Comparison of ENCODE assay signal across 8 mouse cellular contexts in the genomic region with DNA sequence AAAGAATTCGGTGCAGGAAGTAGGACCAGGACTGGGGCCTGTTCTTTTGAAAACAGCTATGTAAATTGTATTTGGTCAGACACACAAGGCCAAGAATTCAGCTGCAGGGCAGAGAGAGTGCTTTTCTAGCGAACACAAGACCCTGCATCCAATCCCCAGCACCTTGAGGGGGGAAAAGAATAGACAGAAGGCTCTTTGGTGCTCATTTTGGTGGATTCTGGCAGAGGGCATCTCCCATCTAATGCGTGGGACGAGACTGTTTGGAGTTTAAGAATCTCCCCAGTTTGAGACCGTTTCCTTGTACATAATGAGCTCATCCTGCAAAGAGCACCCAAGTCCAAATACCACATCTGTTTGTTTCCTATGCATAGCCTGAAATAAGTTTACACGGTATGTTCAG. TPM values are rescaled to one million over a fixed set of nuclear protein-coding genes. Genes with fewer than 3 reads are reported as not detected.
A peak's percentile ranks its signal among the peaks of the same experiment; 100 is the strongest.
DNase-seq lines count a peak whose midpoint lies in the region; ATAC-seq lines count a peak whose summit lies in the region.

No protein-coding gene starts in this region.

- ATAC-seq in kidney, embryonic 16.5 days (ENCODE audit: low FRiP score, low TSS enrichment): no peak
- ATAC-seq in embryonic facial prominence, embryonic 13.5 days (ENCODE audit: insufficient number of reproducible peaks, insufficient read depth, low FRiP score, low TSS enrichment, low read depth): no peak
- ATAC-seq in intestine, embryonic 14.5 days (replicated peaks; ENCODE audit: low FRiP score, low TSS enrichment, low read depth): no peak
- ATAC-seq in midbrain, embryonic 15.5 days (replicated peaks): no peak

- H3K36me3 ChIP-seq in kidney, embryonic 16.5 days (ENCODE audit: insufficient read depth, low read length): no peaks in the 10 kb centered on the region
- H3K36me3 ChIP-seq in embryonic facial prominence, embryonic 13.5 days: no peaks in the 10 kb centered on the region
- no peaks in the 10 kb centered on the region for H3K36me3 ChIP-seq in intestine, embryonic 14.5 days (ENCODE audit: control insufficient read depth, insufficient read depth, low read length)
- H3K36me3 ChIP-seq in midbrain, embryonic 15.5 days (replicated peaks): no peaks in the 10 kb centered on the region

- H3K9ac ChIP-seq in kidney, embryonic 16.5 days (replicated peaks; ENCODE audit: low read length): 0 out of 2 replicates have a peak overlapping the region, but pooled peaks have one; percentile 3
- H3K9ac ChIP-seq in embryonic facial prominence, embryonic 13.5 days: no peak overlapping the region
- H3K9ac ChIP-seq in intestine, embryonic 14.5 days (ENCODE audit: low read length): no peak overlapping the region
- no peak overlapping the region for H3K9ac ChIP-seq in midbrain, embryonic 15.5 days

- H3K27ac ChIP-seq in kidney, embryonic 16.5 days (ENCODE audit: low read length): peak overlapping the region; percentile 68; the same call in 1 of the 2 replicates
- H3K27ac ChIP-seq in embryonic facial prominence, embryonic 13.5 days: peak overlapping the region; percentile 76
- peak overlapping the region; percentile 62 for H3K27ac ChIP-seq in intestine, embryonic 14.5 days (ENCODE audit: low read depth)
- H3K27ac ChIP-seq in midbrain, embryonic 15.5 days: peak overlapping the region; percentile 59

- no peaks in the 10 kb centered on the region for H3K27me3 ChIP-seq in kidney, embryonic 16.5 days (ENCODE audit: insufficient read depth, low read length)
- no peaks in the 10 kb centered on the region; the same call in 1 of the 2 replicates for H3K27me3 ChIP-seq in embryonic facial prominence, embryonic 13.5 days
- H3K27me3 ChIP-seq in intestine, embryonic 14.5 days (replicated peaks; ENCODE audit: control insufficient read depth, insufficient read depth, low read length): no peaks in the 10 kb centered on the region
- H3K27me3 ChIP-seq in midbrain, embryonic 15.5 days (replicated peaks): no peaks in the 10 kb centered on the region; the same call in 1 of the 2 replicates

- no peak for DNase-seq in kidney, adult 18-20 months
- no peak for DNase-seq in intestine, embryonic 14.5 days (ENCODE audit: low spot score)
- DNase-seq in gastrocnemius, adult 8-10 months (ENCODE audit: low spot score in 2 of 2): no peak
- DNase-seq in adrenal gland, postnatal 4 days (ENCODE audit: low spot score in 2 of 2): no peak
- DNase-seq in retina, postnatal 1 day: no peak

- H3K4me2 ChIP-seq in kidney, embryonic 16.5 days (replicated peaks; ENCODE audit: low read depth, low read length): no peak overlapping the region
- H3K4me2 ChIP-seq in embryonic facial prominence, embryonic 13.5 days: peak overlapping the region; percentile 40; the same call in 1 of the 2 replicates
- peak overlapping the region; percentile 22 for H3K4me2 ChIP-seq in intestine, embryonic 14.5 days (ENCODE audit: low read length)
- H3K4me2 ChIP-seq in midbrain, embryonic 15.5 days: no peak overlapping the region

- H3K4me1 ChIP-seq in kidney, embryonic 16.5 days (ENCODE audit: insufficient read depth, low read length): peaks cover 33% of the 10 kb centered on the region
- H3K4me1 ChIP-seq in embryonic facial prominence, embryonic 13.5 days: peaks cover 48% of the 10 kb centered on the region
- peaks cover 36% of the 10 kb centered on the region for H3K4me1 ChIP-seq in intestine, embryonic 14.5 days (replicated peaks; ENCODE audit: control insufficient read depth, insufficient read depth, low read length)
- H3K4me1 ChIP-seq in midbrain, embryonic 15.5 days: peaks cover 18% of the 10 kb centered on the region

- WGBS in kidney, embryonic 16.5 days: 74% methylated on average over 6 of the region's 6 CpGs
- 30% methylated on average over 6 of the region's 6 CpGs for WGBS in embryonic facial prominence, embryonic 13.5 days
- WGBS in intestine, embryonic 14.5 days: 50% methylated on average over 6 of the region's 6 CpGs
- WGBS in midbrain, embryonic 15.5 days: 56% methylated on average over 6 of the region's 6 CpGs

- H3K4me3 ChIP-seq in kidney, embryonic 16.5 days (ENCODE audit: low read length): no peak overlapping the region
- no peak overlapping the region for H3K4me3 ChIP-seq in embryonic facial prominence, embryonic 13.5 days
- no peak overlapping the region for H3K4me3 ChIP-seq in intestine, embryonic 14.5 days (ENCODE audit: low read depth, low read length)
- no peak overlapping the region for H3K4me3 ChIP-seq in midbrain, embryonic 15.5 days

- no peaks in the 10 kb centered on the region for H3K9me3 ChIP-seq in kidney, embryonic 16.5 days (ENCODE audit: low read length)
- no peaks in the 10 kb centered on the region for H3K9me3 ChIP-seq in embryonic facial prominence, embryonic 13.5 days
- 0 out of 2 replicates have a peak, but pooled peaks cover 2% of the 10 kb centered on the region for H3K9me3 ChIP-seq in intestine, embryonic 14.5 days (ENCODE audit: control insufficient read depth, low read length)
- H3K9me3 ChIP-seq in midbrain, embryonic 15.5 days: no peaks in the 10 kb centered on the region

RNA-seq across cellular contexts. Expression of a gene that starts 28.6 kb away (rescaled TPM):
- 0.42 TPM in 1 of 2 replicates, not detected in the other for polyA plus RNA-seq in kidney, embryonic 16.5 days (2015; fragmentation: Nextera tagmentation; extraction: Ambion mirVana)
- polyA plus RNA-seq in embryonic facial prominence, embryonic 13.5 days (2015; fragmentation: Nextera tagmentation; extraction: Ambion mirVana): 1.6 and 2.4 TPM in 2 replicates
- 2.2 TPM in 1 of 2 replicates, not detected in the other for polyA plus RNA-seq in intestine, embryonic 14.5 days (2014; fragmentation: Nextera tagmentation; extraction: Ambion mirVana)
- 6.5 and 8.6 TPM in 2 replicates for polyA plus RNA-seq in midbrain, embryonic 15.5 days (2015; fragmentation: Nextera tagmentation; extraction: Ambion mirVana)
- 1 to 10 TPM; 2.1 to 2.7 (median 2.5) TPM for total RNA-seq in gastrocnemius, adult 8-10 months (2022)
- 1 to 10 TPM; 4.3 to 6.5 TPM for total RNA-seq in adrenal gland, postnatal 4 days (2021)

RNA-seq across cellular contexts. Expression of a gene that starts 37.3 kb away (rescaled TPM):
- polyA plus RNA-seq in kidney, embryonic 16.5 days (2015; fragmentation: Nextera tagmentation; extraction: Ambion mirVana): 10.0 and 12.9 TPM in 2 replicates
- 18.4 and 19.4 TPM in 2 replicates for polyA plus RNA-seq in embryonic facial prominence, embryonic 13.5 days (2015; fragmentation: Nextera tagmentation; extraction: Ambion mirVana)
- 10.9 and 15.6 TPM in 2 replicates for polyA plus RNA-seq in intestine, embryonic 14.5 days (2014; fragmentation: Nextera tagmentation; extraction: Ambion mirVana)
- polyA plus RNA-seq in midbrain, embryonic 15.5 days (2015; fragmentation: Nextera tagmentation; extraction: Ambion mirVana): 33.4 and 42.7 TPM in 2 replicates
- total RNA-seq in gastrocnemius, adult 8-10 months (2022): 1 to 10 TPM; 4.3 to 5.3 (median 4.5) TPM
- total RNA-seq in adrenal gland, postnatal 4 days (2021): 10 to 100 TPM; 10.1 to 12.8 TPM

Comparison
In these comparisons a context has a peak if more than half of its experiments do, and no peak if none do; other contexts are left out.
1. H3K4me2 ChIP-seq: peak in embryonic facial prominence, embryonic 13.5 days (single experiment) and intestine, embryonic 14.5 days (single experiment); none in kidney, embryonic 16.5 days (single experiment) and midbrain, embryonic 15.5 days (single experiment).
2. Peak in every context shown above with its lines, with median percentiles within 50 percentile points of each other: H3K27ac ChIP-seq.